Mouse (Mus musculus) NIH3T3 (cell line): ENCODE data around the gene Rbmxl1.

Source experiments
- DNase-seq: peaks from one replicate; pipeline ENCODE4 v3.0.0-alpha.2; 2012; ENCODE audit warnings: low read depth

Rbmxl1 gene

DNA sequence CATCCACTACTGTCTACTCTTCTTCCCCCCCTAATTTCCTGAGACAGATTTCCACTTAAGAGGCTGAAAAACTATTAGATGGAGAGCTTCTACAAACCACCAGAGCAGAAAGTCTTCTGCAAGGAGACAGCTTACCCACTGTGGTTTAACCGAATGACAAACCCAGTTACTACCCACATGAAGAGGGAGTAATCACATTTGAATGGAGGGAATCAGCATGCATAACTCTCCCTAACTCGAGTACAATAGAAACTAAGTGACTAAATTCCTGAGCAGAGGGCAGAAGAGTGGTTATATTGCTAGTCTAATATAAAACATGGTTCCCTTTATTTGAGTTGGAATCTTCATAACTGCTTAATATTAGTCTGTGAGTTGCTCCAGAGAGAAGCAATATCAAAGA is 15.7 kb downstream of the Rbmxl1 start:
- no peak for DNase-seq

DNA sequence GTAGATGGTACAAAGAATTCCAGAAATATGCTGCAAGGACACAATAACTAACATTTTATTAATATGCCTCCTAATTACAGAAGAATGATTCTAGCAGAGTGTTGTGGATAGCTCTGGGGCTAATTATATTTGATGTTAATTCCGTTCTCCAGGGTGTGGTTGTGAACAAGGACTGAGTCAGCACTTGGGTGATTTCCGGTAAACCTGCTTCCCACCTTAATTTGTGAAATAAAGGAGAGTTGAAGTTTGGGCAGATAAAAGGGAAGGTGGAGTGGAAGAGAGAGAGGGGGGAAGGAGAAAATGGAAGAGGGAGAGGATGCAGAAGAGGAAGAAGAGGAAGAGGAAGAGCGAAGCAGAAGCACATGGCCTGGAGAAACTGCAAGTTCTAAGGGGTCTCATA is 19.0 kb downstream of the Rbmxl1 start:
- no peak for DNase-seq

DNA sequence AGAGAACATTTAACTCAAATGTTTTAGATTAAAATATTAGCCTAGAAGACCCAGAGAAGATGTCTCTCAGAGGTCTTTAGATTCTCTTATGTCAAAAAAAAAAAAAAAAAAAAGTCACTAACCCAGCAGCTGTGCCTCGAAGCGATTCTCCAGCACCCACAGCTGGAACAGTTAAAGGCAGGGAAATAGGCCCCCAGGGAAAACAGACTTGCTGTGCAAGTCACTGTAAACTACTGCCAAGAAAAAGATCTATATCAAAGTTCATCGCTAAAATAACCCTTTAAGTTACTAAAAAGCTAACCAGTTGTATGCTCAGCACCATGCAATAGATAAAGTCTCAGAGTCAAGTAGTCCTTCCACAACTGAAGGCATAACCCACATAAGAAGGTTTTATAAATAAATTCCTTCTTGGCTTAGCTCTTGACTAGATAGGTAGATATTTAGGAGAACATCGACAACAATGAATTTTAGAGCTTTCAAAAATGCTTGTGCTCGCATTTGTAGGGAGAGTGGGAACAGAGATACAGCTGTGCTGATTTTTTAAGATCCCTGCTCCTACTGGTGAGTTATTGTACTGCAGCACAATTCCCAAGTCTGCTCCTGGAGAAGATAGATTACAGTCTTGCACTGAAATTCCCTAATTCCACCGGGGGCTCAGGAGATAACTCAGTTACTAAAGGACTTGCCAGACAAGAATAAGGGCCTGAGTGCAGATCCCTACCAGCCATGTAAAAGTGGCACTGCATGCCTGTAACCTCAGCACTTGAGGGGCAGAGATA is 31.5 kb downstream of the Rbmxl1 start:
- peak; percentile 54 for DNase-seq

DNA sequence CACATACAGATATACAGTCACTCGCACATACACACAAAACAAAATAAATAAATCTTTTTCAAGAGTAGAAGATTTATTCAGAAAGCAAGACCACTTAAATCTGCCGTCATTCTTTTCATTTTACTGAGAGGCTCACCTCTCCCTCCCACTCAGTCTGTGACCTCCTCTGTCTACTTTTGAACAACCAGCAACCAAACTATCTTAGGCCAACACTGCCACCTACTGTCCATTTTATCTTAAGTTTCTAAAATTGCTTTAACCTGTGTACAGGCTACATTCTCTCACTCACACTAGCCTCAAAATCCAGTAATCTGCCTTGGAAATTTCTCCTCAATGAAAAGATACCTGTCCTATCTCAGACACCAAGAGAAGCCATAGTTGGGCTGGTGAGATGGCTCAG is 40.8 kb downstream of the Rbmxl1 start:
- DNase-seq: peak; percentile 58

DNA sequence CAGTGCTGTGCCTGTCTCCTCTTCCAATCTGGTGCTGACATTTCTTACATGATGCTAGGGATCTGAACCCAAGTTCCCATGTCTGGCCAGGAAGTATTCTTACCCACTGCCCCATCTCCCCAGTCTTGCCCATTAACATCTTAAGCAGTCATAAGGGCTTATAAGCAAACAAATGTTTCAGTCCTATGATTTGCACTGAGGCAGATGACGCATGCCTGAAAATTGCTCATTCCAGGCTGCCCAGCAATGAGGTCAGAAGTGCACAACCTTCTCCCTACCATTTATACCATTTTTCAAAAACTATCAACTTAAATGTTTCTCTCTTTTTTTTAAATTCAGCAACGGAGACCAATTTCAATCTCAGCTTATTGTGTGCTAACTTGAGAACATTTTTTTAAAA is 44.8 kb downstream of the Rbmxl1 start:
- peak; percentile 70 for DNase-seq

DNA sequence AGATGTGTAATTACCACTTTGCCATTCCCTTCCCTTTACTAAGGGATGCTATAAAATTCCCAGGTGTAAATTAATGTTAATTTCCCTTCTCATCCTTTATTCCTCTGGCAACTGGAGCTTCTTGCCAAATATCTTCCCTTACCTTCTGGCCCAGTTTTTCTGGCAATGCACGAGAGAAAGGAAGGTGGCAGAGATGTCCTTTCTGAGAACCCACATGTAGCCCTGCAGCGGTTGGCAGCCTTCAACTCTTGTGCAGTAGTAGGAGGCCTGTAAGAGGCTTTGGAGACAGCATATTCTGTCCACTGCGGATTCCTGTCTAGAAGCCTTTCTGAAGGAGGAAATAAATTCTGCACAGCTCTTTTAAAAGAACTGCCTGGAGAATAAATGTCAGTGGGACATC is 52.3 kb downstream of the Rbmxl1 start:
- DNase-seq: no peak
